Mouse (Mus musculus) intestine, postnatal 0 days (tissue): ENCODE measurements at regions not wholly inside any gene's neighbourhood (a gene's known extent, or its start where the extent isn't known, plus 50 kb on each side); places are given as distances from the start of the nearest gene placed in this dataset.

ENCODE experiments used
- ATAC-seq: fragments of 200-750 bp; cut with Nextera tagmentation; 2 replicates; pipeline ENCODE4 v1.8.0; 2017; ENCODE audit warnings: mild to moderate bottlenecking, moderate TSS enrichment, moderate library complexity
- H3K27ac ChIP-seq: fragments of 300-500 bp; sonication (generic); 2 replicates; pipeline ENCODE4 v1.5.1; 2014; ENCODE audit warnings: mild to moderate bottlenecking, low read depth, low read length, moderate library complexity
- H3K27me3 ChIP-seq: fragments of 300-500 bp; sonication (generic); replicated peaks from 2 replicates; pipeline ENCODE4 v1.6.1; 2014; ENCODE audit warnings: low read length, mixed read lengths; ENCODE audit not compliant: control insufficient read depth, insufficient read depth
- H3K36me3 ChIP-seq: fragments of 300-500 bp; sonication (generic); 2 replicates; pipeline ENCODE4 v1.6.1; 2014; ENCODE audit warnings: mild to moderate bottlenecking, moderate library complexity; ENCODE audit not compliant: control insufficient read depth, insufficient read depth
- H3K4me1 ChIP-seq: fragments of 300-500 bp; sonication (generic); replicated peaks from 2 replicates; pipeline ENCODE4 v1.6.1; 2014; ENCODE audit warnings: antibody characterized with exemption, low read length, mixed read lengths; ENCODE audit not compliant: control insufficient read depth, insufficient read depth
- H3K4me2 ChIP-seq: fragments of 300-500 bp; sonication (generic); replicated peaks from 2 replicates; pipeline ENCODE4 v1.6.1; 2014; ENCODE audit warnings: low read depth, mild to moderate bottlenecking, moderate library complexity
- H3K4me3 ChIP-seq: fragments of 300-500 bp; sonication (generic); 2 replicates; pipeline ENCODE4 v1.5.1; 2014; ENCODE audit warnings: low read depth, low read length
- H3K9ac ChIP-seq: fragments of 300-500 bp; sonication (generic); 2 replicates; pipeline ENCODE4 v1.6.1; 2014; ENCODE audit warnings: mild to moderate bottlenecking, low read depth, low read length
- H3K9me3 ChIP-seq: fragments of 300-500 bp; sonication (generic); 2 replicates; pipeline ENCODE4 v1.6.1; 2016; ENCODE audit warnings: mixed run types; ENCODE audit not compliant: control insufficient read depth
- CTCF ChIP-seq: sonication (generic); IDR thresholded peaks from 2 replicates; pipeline ENCODE4 v1.5.1; 2016; ENCODE audit warnings: low read depth, mild to moderate bottlenecking, control low read depth, antibody characterized with exemption, moderate library complexity
- WGBS: fragments of 180-500 bp; shearing (Covaris S2); extraction: QIAGEN DNeasy Blood & Tissue Kit; methylation state at CpG from one replicate; pipeline ENCODE4 v1.1.7; 2014; 5-methylcytosine and 5-hydroxymethylcytosine counted together

- no peaks in the 10 kb centered on the region for H3K9me3 ChIP-seq
- no peak overlapping the region for H3K4me2 ChIP-seq
- 95% methylated on average over 5 of the region's 5 CpGs for WGBS
- no peaks in the 10 kb centered on the region for H3K36me3 ChIP-seq
- TF ChIP-seq CTCF, result no peak
- no peaks in the 10 kb centered on the region for H3K27me3 ChIP-seq
- 0 out of 2 replicates have a peak, but pooled peaks cover 3% of the 10 kb centered on the region for H3K4me1 ChIP-seq
- no peak overlapping the region for H3K27ac ChIP-seq
- H3K4me3 ChIP-seq, result no peak overlapping the region
- H3K9ac ChIP-seq, result no peak overlapping the region
- ATAC-seq, result no peak
These were observed 80.7 kb upstream of the Lclat1 start for GRCm38 (mm10) chr17:73027122-73027521.

GRCm38 (mm10) chr17:73031796-73032195 lies 76.0 kb upstream of the Lclat1 start:
- H3K4me3 ChIP-seq, result no peak overlapping the region
- H3K4me2 ChIP-seq, result no peak overlapping the region
- TF ChIP-seq CTCF, result no peak
- peaks cover 9% of the 10 kb centered on the region; the same call in 1 of the 2 replicates for H3K4me1 ChIP-seq
- H3K9me3 ChIP-seq, result no peaks in the 10 kb centered on the region
- H3K9ac ChIP-seq, result no peak overlapping the region
- H3K27ac ChIP-seq, result no peak overlapping the region
- H3K36me3 ChIP-seq, result no peaks in the 10 kb centered on the region
- WGBS, result 66% methylated on average over 5 of the region's 5 CpGs
- no peak for ATAC-seq
- H3K27me3 ChIP-seq, result no peaks in the 10 kb centered on the region

- Histone ChIP-seq H3K9ac (no peak overlapping the region), H3K27me3 (no peaks in the 10 kb centered on the region), H3K4me2 (no peak overlapping the region), H3K36me3 (no peaks in the 10 kb centered on the region), H3K9me3 (no peaks in the 10 kb centered on the region), H3K4me1 (peaks cover 12% of the 10 kb centered on the region), H3K27ac (no peak overlapping the region), H3K4me3 (no peak overlapping the region)
- no peak for TF ChIP-seq CTCF
- 59% methylated on average over 3 of the region's 3 CpGs for WGBS
- ATAC-seq, result peak; percentile 65
These were observed 75.5 kb upstream of the Lclat1 start for GRCm38 (mm10) chr17:73032326-73032725.

DNA sequence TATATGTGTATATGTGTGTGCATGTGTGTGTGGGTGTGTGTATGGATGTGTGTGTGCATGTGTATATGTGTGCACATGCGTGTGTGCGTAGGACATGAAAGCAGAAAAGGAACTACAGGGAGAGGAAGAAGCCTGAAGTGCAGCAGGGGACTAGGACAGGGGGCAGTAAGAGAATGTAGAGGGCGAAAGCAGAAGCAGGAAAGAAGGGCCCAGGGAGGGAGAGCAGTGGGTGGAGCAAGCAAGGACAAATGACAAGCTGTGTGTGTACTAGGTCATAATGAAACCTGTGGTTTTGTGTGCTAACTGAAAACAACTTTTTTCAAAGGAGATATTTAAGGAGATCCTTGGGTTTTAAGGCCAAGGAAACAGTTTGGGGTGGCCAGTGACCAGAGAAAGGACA lies 73.4 kb upstream of the Lclat1 start:
- no peak for ATAC-seq
- H3K4me3 ChIP-seq, result no peak overlapping the region
- TF ChIP-seq CTCF, result no peak; the same call in none of the 2 replicates
- 0 out of 2 replicates have a peak overlapping the region, but pooled peaks have one; percentile 3 for H3K9ac ChIP-seq
- H3K4me1 ChIP-seq, result peaks cover 12% of the 10 kb centered on the region
- 62% methylated on average over 3 of the region's 3 CpGs for WGBS
- no peaks in the 10 kb centered on the region for H3K36me3 ChIP-seq
- no peaks in the 10 kb centered on the region for H3K27me3 ChIP-seq
- peak overlapping the region; percentile 76; the same call in 1 of the 2 replicates for H3K27ac ChIP-seq
- no peak overlapping the region for H3K4me2 ChIP-seq
- H3K9me3 ChIP-seq, result no peaks in the 10 kb centered on the region

DNA sequence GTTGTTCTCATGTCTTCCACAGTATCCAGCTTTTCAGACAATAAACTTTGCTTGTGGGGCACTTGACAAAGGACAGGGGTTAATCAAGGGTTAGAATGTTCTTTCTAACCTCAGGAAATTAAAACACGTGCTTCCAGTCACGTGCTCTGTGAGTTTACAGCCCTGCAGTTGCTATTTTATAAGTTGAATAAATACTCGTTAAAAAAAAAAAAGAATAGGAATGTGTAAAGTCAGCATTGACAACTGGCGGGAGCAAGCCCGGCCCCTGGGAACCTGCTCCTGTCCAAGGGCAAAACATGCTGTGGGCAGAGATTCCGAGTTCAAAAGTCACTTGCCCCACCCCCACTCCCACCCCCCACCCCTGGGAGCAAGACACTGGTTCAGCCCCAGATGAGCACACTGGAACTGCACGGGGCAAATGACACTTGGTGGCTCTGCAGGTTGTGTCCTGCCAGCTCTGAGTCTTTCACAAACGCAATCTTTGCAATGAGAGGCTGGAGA lies 72.8 kb upstream of the Lclat1 start:
- 0 out of 2 replicates have a peak overlapping the region, but pooled peaks have one; percentile 3 for H3K9ac ChIP-seq
- TF ChIP-seq CTCF, result no peak
- no peaks in the 10 kb centered on the region for H3K27me3 ChIP-seq
- ATAC-seq, result peak; percentile 43
- no peaks in the 10 kb centered on the region for H3K9me3 ChIP-seq
- H3K4me1 ChIP-seq, result peaks cover 12% of the 10 kb centered on the region
- WGBS, result 8% methylated on average over 8 of the region's 8 CpGs
- H3K36me3 ChIP-seq, result no peaks in the 10 kb centered on the region
- H3K4me3 ChIP-seq, result no peak overlapping the region
- no peak overlapping the region for H3K4me2 ChIP-seq
- H3K27ac ChIP-seq, result peak overlapping the region; percentile 76

DNA sequence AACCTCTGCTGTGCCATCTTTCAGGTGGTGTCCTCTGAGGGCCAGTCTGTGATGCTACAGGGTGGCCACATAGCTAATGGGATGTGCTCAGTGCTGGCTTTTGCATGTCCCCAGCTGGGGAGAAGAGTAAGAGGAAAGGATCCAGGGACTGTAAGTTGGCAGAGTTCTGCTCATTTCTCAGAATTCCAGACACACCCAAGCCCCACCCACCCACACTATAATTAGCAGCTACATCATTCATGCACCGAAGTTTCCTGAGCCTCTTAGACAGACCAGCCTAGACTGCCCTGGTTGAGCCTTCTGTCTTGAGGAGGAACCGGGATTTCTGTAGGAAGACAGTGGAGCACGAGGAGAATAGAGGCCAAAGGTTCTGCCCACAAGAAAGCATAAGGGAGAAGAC lies 70.9 kb upstream of the Lclat1 start:
- Histone ChIP-seq H3K4me2 (no peak overlapping the region; the same call in 1 of the 2 replicates), H3K4me1 (peaks cover 12% of the 10 kb centered on the region), H3K27me3 (no peaks in the 10 kb centered on the region), H3K9me3 (no peaks in the 10 kb centered on the region), H3K9ac (no peak overlapping the region), H3K27ac (peak overlapping the region; percentile 68), H3K36me3 (no peaks in the 10 kb centered on the region), H3K4me3 (no peak overlapping the region)
- ATAC-seq, result peak; percentile 74
- no peak for TF ChIP-seq CTCF
- 10% methylated on average over 3 of the region's 3 CpGs for WGBS

- no peak overlapping the region for H3K9ac ChIP-seq
- H3K9me3 ChIP-seq, result no peaks in the 10 kb centered on the region
- H3K4me2 ChIP-seq, result no peak overlapping the region
- ATAC-seq, result no peak
- H3K27ac ChIP-seq, result no peak overlapping the region
- H3K36me3 ChIP-seq, result no peaks in the 10 kb centered on the region
- TF ChIP-seq CTCF, result no peak
- WGBS, result 84% methylated on average over 2 of the region's 2 CpGs
- no peaks in the 10 kb centered on the region for H3K27me3 ChIP-seq
- H3K4me1 ChIP-seq, result peaks cover 12% of the 10 kb centered on the region
- H3K4me3 ChIP-seq, result no peak overlapping the region
These were observed 69.2 kb upstream of the Lclat1 start for GRCm38 (mm10) chr17:73038586-73038985.
